Mouse (Mus musculus) ES-E14 (cell line): ENCODE results near the gene Gm2888. TPM values are rescaled to one million over a fixed set of nuclear protein-coding genes. Genes with fewer than 3 reads are reported as not detected.
A peak's percentile ranks its signal among the peaks of the same experiment; 100 is the strongest.
"Not testable (repeated sequence)": the region's sequence is repeated elsewhere in the genome, so short reads cannot be mapped to it uniquely, and the experiment has no call there.

ENCODE experiments used
- DNase-seq: peaks from one replicate; pipeline ENCODE4 v3.0.0-alpha.2; 2013; ENCODE audit warnings: low read depth, low spot score
- H3K27ac ChIP-seq: 2 replicates; pipeline ENCODE4 v1.5.1; 2012; ENCODE audit warnings: low read depth, mild to moderate bottlenecking, low read length, moderate library complexity, mixed read lengths; ENCODE audit not compliant: poor library complexity, insufficient read depth, severe bottlenecking
- H3K36me3 ChIP-seq: 2 replicates; pipeline ENCODE4 v1.6.1; 2012; ENCODE audit warnings: mild to moderate bottlenecking, low read length, moderate library complexity, mixed read lengths; ENCODE audit not compliant: control insufficient read depth, poor library complexity, insufficient read depth, severe bottlenecking
- H3K4me1 ChIP-seq, 2 experiments: fragments of 150-350 bp in 1 of 2; sonication (generic) in 1 of 2; 2 replicates each; pipeline ENCODE4 v1.6.1; 2012; ENCODE audit warnings: low read length in 2 of 2, mild to moderate bottlenecking in 1 of 2, mixed read lengths in 1 of 2; ENCODE audit not compliant: control insufficient read depth in 2 of 2, insufficient read depth in 2 of 2, poor library complexity in 1 of 2
- H3K4me3 ChIP-seq, 2 experiments: fragments of 150-350 bp in 1 of 2; sonication (generic) in 1 of 2; 2 replicates each; pipeline ENCODE4 v1.5.1; 2012; ENCODE audit warnings: low read length in 2 of 2, low read depth in 1 of 2, mild to moderate bottlenecking in 1 of 2, mixed read lengths in 1 of 2; ENCODE audit not compliant: insufficient read depth in 1 of 2, poor library complexity in 1 of 2, severe bottlenecking in 1 of 2
- H3K9ac ChIP-seq: 2 replicates; pipeline ENCODE4 v1.6.1; 2012; ENCODE audit warnings: low read depth, mild to moderate bottlenecking, low read length, mixed read lengths; ENCODE audit not compliant: poor library complexity, insufficient read depth, severe bottlenecking
- H3K9me3 ChIP-seq: fragments of 150-350 bp; sonication (generic); 2 replicates; pipeline ENCODE4 v1.6.1; 2012; ENCODE audit warnings: low read depth, mild to moderate bottlenecking, low read length; ENCODE audit not compliant: control insufficient read depth, insufficient read depth
- in situ Hi-C, 2 experiments: fragments of 600-800 bp; cut with MboI; formaldehyde crosslinking; loops; one replicate each; pipeline ENCODE4 v1.15.1; 2025; ENCODE audit warnings: low sequenced_read_pairs in 2 of 2, inconsistent platforms in 1 of 2; ENCODE audit not compliant: unreplicated experiment in 2 of 2
- total RNA-seq: library from RNA; depleted of rRNA; stranded (reverse); fragments of 300-350 nt; gene quantifications from 2 replicates; pipeline ENCODE4 v1.2.3, GENCODE M21; 2012; rRNA removed

Gene Gm2888
- total RNA-seq = not detected in 2 replicates

GRCm38 (mm10) chr14:3029702-3030101 is at the start of gene Gm2888:
TSS of gene Gm2888 (plus strand) at chr14:3030002.
- in situ Hi-C loops, H3K36me3 ChIP-seq, H3K9me3 ChIP-seq, DNase-seq, H3K4me3 ChIP-seq, H3K4me1 ChIP-seq, H3K9ac ChIP-seq, H3K27ac ChIP-seq: not testable (repeated sequence)

GRCm38 (mm10) chr14:3048727-3049512 is 19.1 kb downstream of the Gm2888 start, which contains the start of gene Gm2897:
TSS of gene Gm2897 (plus strand) at chr14:3049285.
- H3K27ac ChIP-seq, H3K9me3 ChIP-seq, H3K36me3 ChIP-seq, DNase-seq, H3K4me1 ChIP-seq, in situ Hi-C loops: not testable (repeated sequence)
- Histone ChIP-seq H3K4me3 (peak within 1 kb of the TSS; percentile 24 to 51; a peak in 3 of 4 replicates), H3K9ac (peak within 1 kb of the TSS; percentile 42; the same call in 1 of the 2 replicates)

- H3K4me3 ChIP-seq = peak overlapping the region; percentile 24 to 51; a peak in 3 of 4 replicates
- H3K9ac ChIP-seq = 0 out of 2 replicates have a peak overlapping the region, but pooled peaks have one; percentile 14
- DNase-seq, in situ Hi-C loops, H3K9me3 ChIP-seq, H3K27ac ChIP-seq, H3K36me3 ChIP-seq, H3K4me1 ChIP-seq: not testable (repeated sequence)
Measured at GRCm38 (mm10) chr14:3049513-3049800, 19.7 kb downstream of the Gm2888 start.

GRCm38 (mm10) chr14:3050087-3050486 is 20.3 kb downstream of the Gm2888 start:
- in situ Hi-C loops, H3K9me3 ChIP-seq, H3K27ac ChIP-seq, H3K36me3 ChIP-seq, H3K4me3 ChIP-seq, H3K9ac ChIP-seq, DNase-seq, H3K4me1 ChIP-seq: not testable (repeated sequence)

Other genes with a start within 250 kb of the Gm2888 start
- 2.4 and 3.8 TPM in 2 replicates for gene Gm2897, start 19.3 kb downstream of the Gm2888 start, total RNA-seq
- 0.26 and 0.49 TPM in 2 replicates for gene Gm10340, start 104.0 kb downstream of the Gm2888 start, total RNA-seq
- 0.63 TPM in 1 of 2 replicates, not detected in the other for gene Gm5795, start 158.3 kb downstream of the Gm2888 start, total RNA-seq
- gene D830030K20Rik, start 178.5 kb downstream of the Gm2888 start, total RNA-seq = 8.0 and 9.5 TPM in 2 replicates